Mouse (Mus musculus): ENCODE data around the gene Gucy1a1. TPM values are rescaled to one million over a fixed set of nuclear protein-coding genes. Genes with fewer than 3 reads are reported as not detected.

The Gucy1a1 gene
- 0.67 TPM for polyA plus RNA-seq (2017; shearing (Covaris generic))

DNA sequence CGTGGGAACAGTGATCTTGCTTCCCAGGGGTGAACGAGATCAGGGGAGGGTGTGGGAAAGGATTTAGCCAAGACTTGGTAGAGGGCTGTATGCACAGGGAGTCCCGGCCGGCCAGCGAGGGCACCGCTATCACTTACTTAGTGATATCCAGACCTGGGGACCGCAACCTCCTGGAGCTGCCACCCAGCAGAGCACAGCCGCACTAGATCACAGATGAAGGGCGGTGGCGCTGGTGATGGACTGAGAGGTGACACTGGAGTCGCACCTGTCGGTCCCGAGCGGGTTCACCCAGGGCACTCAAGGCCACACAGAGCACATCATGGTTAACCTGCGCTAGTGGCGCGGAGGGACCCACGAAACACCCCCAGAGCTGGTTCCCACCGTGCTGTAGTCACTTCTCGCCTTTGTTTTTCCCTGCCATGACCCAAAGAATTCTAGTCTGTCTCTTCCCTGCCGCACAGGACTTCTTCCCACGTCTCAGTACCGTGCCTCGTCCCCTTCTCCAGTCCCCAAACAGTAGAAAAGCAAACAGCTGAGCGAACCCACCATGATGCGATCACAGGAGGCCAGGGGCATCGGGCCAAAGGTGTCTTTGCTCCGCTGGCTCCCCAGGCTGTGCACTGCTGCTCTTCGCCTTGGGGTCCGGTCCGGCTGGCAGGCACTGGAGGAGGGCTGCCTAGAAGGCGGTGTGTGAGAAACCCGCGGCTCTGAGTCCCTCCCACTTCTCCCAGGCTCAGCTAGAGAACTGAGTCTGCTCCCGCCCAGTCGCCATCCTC is at the start of gene Gucy1a1:
Gucy1a1 (minus strand) TSS at position 664 of the 776 bp plus-strand sequence.

DNA sequence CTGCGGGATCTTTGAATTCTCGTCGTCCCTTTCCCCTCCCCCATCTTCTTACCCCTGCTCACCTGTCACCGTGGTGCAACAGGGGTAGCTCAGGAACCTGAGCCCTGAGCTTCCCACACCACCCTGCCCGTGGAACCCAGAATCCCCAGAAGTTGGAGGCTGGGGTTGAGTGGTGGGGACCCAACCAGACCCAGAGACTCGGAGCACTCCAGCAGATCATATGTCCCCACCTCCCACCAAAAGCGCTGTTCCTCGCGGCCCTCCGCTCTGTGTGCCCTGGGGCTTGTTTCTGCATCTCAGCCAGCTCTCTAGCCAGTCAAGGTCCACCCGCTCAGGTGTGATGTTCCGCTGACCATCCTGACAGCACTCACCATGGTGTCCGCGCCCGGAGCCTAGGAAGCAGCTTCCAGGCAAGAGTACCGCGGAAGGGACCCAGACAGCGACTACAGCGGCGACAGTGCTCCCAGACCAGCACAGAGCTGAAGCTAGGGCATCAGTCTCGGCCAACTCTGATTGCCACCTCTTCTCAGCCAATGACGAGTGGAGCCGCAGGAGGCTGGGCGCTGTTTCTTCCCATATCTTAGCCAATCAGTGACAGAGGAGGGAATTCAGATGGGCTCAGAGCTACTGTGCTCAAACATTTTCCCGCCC is 71.3 kb downstream of the Gucy1a1 start, which contains the start of gene Gucy1b1:
Gucy1b1 (minus strand) TSS at position 489 of the 651 bp plus-strand sequence.

Other genes starting within 250 kb of the Gucy1a1 start
- 38.5 TPM for gene Ctso, start 213.2 kb downstream of the Gucy1a1 start, polyA plus RNA-seq (2017; shearing (Covaris generic))
- gene Tdo2, start 169.6 kb downstream of the Gucy1a1 start, polyA plus RNA-seq (2017; shearing (Covaris generic)) = 0.29 TPM
- not detected for gene Asic5, start 163.5 kb downstream of the Gucy1a1 start, polyA plus RNA-seq (2017; shearing (Covaris generic))
- gene Gucy1b1, start 71.1 kb downstream of the Gucy1a1 start, polyA plus RNA-seq (2017; shearing (Covaris generic)) = not detected
- gene Map9, start 212.3 kb upstream of the Gucy1a1 start, polyA plus RNA-seq (2017; shearing (Covaris generic)) = 4.3 TPM

All from effector memory CD4-positive, alpha-beta T cell, adult 7 months (primary cell).